Mouse (Mus musculus): ENCODE measurements around the gene Fam83g. TPM values are rescaled to one million over a fixed set of nuclear protein-coding genes. Genes with fewer than 3 reads are reported as not detected.

Gene Fam83g
- total and polyA plus RNA-seq, 2 experiments from 2014 or later = 0.16 to 0.60 TPM

- Histone ChIP-seq H3K9me3 (ENCODE audit: low read length) (no peaks in the 10 kb centered on the region), H3K27ac (ENCODE audit: low read depth, low read length) (no peak overlapping the region), H3K4me1 (ENCODE audit: insufficient read depth, low read length) (0 out of 2 replicates have a peak, but pooled peaks cover 5% of the 10 kb centered on the region), H3K9ac (replicated peaks; ENCODE audit: low read length, poor library complexity, severe bottlenecking) (no peak overlapping the region), H3K27me3 (ENCODE audit: insufficient read depth, low read length) (no peaks in the 10 kb centered on the region), H3K4me3 (ENCODE audit: low read depth, low read length) (no peak overlapping the region), H3K4me2 (ENCODE audit: low read depth, low read length, poor library complexity, severe bottlenecking) (no peak overlapping the region), H3K36me3 (ENCODE audit: insufficient read depth, low read length) (no peaks in the 10 kb centered on the region)
- ATAC-seq (ENCODE audit: low FRiP score) = no peak
- DNase-seq (ENCODE audit: low spot score) = peak; percentile 32
- TF ChIP-seq CTCF (IDR thresholded peaks at IDR 0.05) = peak; percentile 45
- WGBS = 34% methylated on average over 8 of the region's 8 CpGs
Observed at GRCm38 (mm10) chr11:61673686-61674085, 10.2 kb upstream of the Fam83g start.

GRCm38 (mm10) chr11:61674151-61674838 is 9.6 kb upstream of the Fam83g start:
- Histone ChIP-seq H3K4me3 (ENCODE audit: low read depth, low read length) (no peak overlapping the region), H3K27me3 (ENCODE audit: insufficient read depth, low read length) (no peaks in the 10 kb centered on the region), H3K4me2 (ENCODE audit: low read depth, low read length, poor library complexity, severe bottlenecking) (peak overlapping the region; percentile 9; the same call in 1 of the 2 replicates), H3K36me3 (ENCODE audit: insufficient read depth, low read length) (no peaks in the 10 kb centered on the region), H3K9ac (replicated peaks; ENCODE audit: low read length, poor library complexity, severe bottlenecking) (no peak overlapping the region), H3K9me3 (ENCODE audit: low read length) (no peaks in the 10 kb centered on the region), H3K4me1 (ENCODE audit: insufficient read depth, low read length) (0 out of 2 replicates have a peak, but pooled peaks cover 5% of the 10 kb centered on the region), H3K27ac (ENCODE audit: low read depth, low read length) (no peak overlapping the region)
- 32% methylated on average over 14 of the region's 19 CpGs for WGBS
- DNase-seq (ENCODE audit: low spot score) (no peak), ATAC-seq (ENCODE audit: low FRiP score) (peak; percentile 47)
- no peak for TF ChIP-seq CTCF (IDR thresholded peaks at IDR 0.05)

- no peaks in the 10 kb centered on the region for H3K36me3 ChIP-seq (ENCODE audit: insufficient read depth, low read length)
- peak; percentile 75 for TF ChIP-seq CTCF (IDR thresholded peaks at IDR 0.05)
- H3K9me3 ChIP-seq (ENCODE audit: low read length) = no peaks in the 10 kb centered on the region
- no peak overlapping the region for H3K27ac ChIP-seq (ENCODE audit: low read depth, low read length)
- H3K4me2 ChIP-seq (ENCODE audit: low read depth, low read length, poor library complexity, severe bottlenecking) = peak overlapping the region; percentile 9; the same call in 1 of the 2 replicates
- no peaks in the 10 kb centered on the region for H3K27me3 ChIP-seq (ENCODE audit: insufficient read depth, low read length)
- 5% methylated on average over 8 of the region's 8 CpGs for WGBS
- ATAC-seq (ENCODE audit: low FRiP score) (peak; percentile 66), DNase-seq (ENCODE audit: low spot score) (peak; percentile 67)
- H3K9ac ChIP-seq (replicated peaks; ENCODE audit: low read length, poor library complexity, severe bottlenecking) = no peak overlapping the region
- H3K4me3 ChIP-seq (ENCODE audit: low read depth, low read length) = no peak overlapping the region
- H3K4me1 ChIP-seq (ENCODE audit: insufficient read depth, low read length) = 0 out of 2 replicates have a peak, but pooled peaks cover 5% of the 10 kb centered on the region
Observed at GRCm38 (mm10) chr11:61674839-61675159, 9.1 kb upstream of the Fam83g start.

- Histone ChIP-seq H3K4me2 (ENCODE audit: low read depth, low read length, poor library complexity, severe bottlenecking) (no peak overlapping the region), H3K9me3 (ENCODE audit: low read length) (no peaks in the 10 kb centered on the region), H3K27ac (ENCODE audit: low read depth, low read length) (no peak overlapping the region), H3K4me1 (ENCODE audit: insufficient read depth, low read length) (0 out of 2 replicates have a peak, but pooled peaks cover 5% of the 10 kb centered on the region), H3K36me3 (ENCODE audit: insufficient read depth, low read length) (no peaks in the 10 kb centered on the region), H3K9ac (replicated peaks; ENCODE audit: low read length, poor library complexity, severe bottlenecking) (no peak overlapping the region), H3K4me3 (ENCODE audit: low read depth, low read length) (no peak overlapping the region), H3K27me3 (ENCODE audit: insufficient read depth, low read length) (no peaks in the 10 kb centered on the region)
- no peak for TF ChIP-seq CTCF (IDR thresholded peaks at IDR 0.05)
- no peak for DNase-seq (ENCODE audit: low spot score)
- WGBS = 56% methylated on average over 2 of the region's 2 CpGs
- no peak for ATAC-seq (ENCODE audit: low FRiP score)
Observed at GRCm38 (mm10) chr11:61675332-61675731, 8.6 kb upstream of the Fam83g start.

DNA sequence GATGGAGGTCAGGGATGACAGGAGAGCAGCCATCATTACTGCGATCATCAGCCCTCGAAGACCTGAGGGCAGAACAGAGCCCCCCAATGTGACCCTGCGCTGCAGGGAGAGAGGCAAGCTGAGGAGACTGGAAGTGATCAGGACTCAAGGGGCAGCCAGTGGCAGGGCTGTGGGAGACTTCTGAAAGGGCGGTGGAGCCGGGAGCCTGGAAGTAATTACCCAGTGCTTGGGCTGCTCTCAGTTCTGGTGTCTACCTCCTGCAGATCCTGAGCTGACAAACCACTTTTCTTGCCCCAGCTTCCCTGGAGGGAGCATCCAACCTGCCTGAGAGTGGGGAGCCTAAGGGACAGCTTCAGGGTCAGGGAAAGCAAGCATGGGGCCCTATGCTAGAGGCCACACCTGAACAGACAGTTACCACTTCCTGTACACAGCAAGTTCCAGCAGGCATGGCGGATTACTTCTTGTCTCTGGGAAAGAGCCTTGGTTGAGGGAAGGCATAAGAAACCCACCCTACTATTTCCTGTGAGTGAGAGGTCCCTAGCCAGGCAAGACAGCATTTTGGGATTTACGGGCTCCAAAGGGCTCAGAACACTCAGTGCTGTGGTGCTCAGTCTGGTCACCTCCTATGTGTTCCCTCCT is 7.6 kb upstream of the Fam83g start:
- no peaks in the 10 kb centered on the region for H3K9me3 ChIP-seq (ENCODE audit: low read length)
- no peak for TF ChIP-seq CTCF (IDR thresholded peaks at IDR 0.05)
- no peaks in the 10 kb centered on the region for H3K36me3 ChIP-seq (ENCODE audit: insufficient read depth, low read length)
- no peak overlapping the region for H3K4me3 ChIP-seq (ENCODE audit: low read depth, low read length)
- H3K27me3 ChIP-seq (ENCODE audit: insufficient read depth, low read length) = no peaks in the 10 kb centered on the region
- ATAC-seq (ENCODE audit: low FRiP score) (no peak), DNase-seq (ENCODE audit: low spot score) (no peak)
- no peak overlapping the region for H3K9ac ChIP-seq (replicated peaks; ENCODE audit: low read length, poor library complexity, severe bottlenecking)
- H3K4me2 ChIP-seq (ENCODE audit: low read depth, low read length, poor library complexity, severe bottlenecking) = no peak overlapping the region
- no peak overlapping the region for H3K27ac ChIP-seq (ENCODE audit: low read depth, low read length)
- WGBS = 77% methylated on average over 7 of the region's 7 CpGs
- 0 out of 2 replicates have a peak, but pooled peaks cover 5% of the 10 kb centered on the region for H3K4me1 ChIP-seq (ENCODE audit: insufficient read depth, low read length)

- H3K4me2 ChIP-seq (ENCODE audit: low read depth, low read length, poor library complexity, severe bottlenecking) = no peak overlapping the region
Observed at GRCm38 (mm10) chr11:61677709-61678108, 6.2 kb upstream of the Fam83g start.

More at GRCm38 (mm10) chr11:61677709-61678108, 6.2 kb upstream of the Fam83g start:
- H3K27ac ChIP-seq (ENCODE audit: low read depth, low read length) = no peak overlapping the region
- H3K27me3 ChIP-seq (ENCODE audit: insufficient read depth, low read length) = no peaks in the 10 kb centered on the region
- ATAC-seq (ENCODE audit: low FRiP score) (no peak), DNase-seq (ENCODE audit: low spot score) (no peak)
- WGBS = 88% methylated on average over 4 of the region's 4 CpGs
- TF ChIP-seq CTCF (IDR thresholded peaks at IDR 0.05) = no peak
- 0 out of 2 replicates have a peak, but pooled peaks cover 5% of the 10 kb centered on the region for H3K4me1 ChIP-seq (ENCODE audit: insufficient read depth, low read length)
- H3K4me3 ChIP-seq (ENCODE audit: low read depth, low read length) = no peak overlapping the region
- H3K9ac ChIP-seq (replicated peaks; ENCODE audit: low read length, poor library complexity, severe bottlenecking) = no peak overlapping the region
- no peaks in the 10 kb centered on the region for H3K9me3 ChIP-seq (ENCODE audit: low read length)
- H3K36me3 ChIP-seq (ENCODE audit: insufficient read depth, low read length) = no peaks in the 10 kb centered on the region

Measured in midbrain, postnatal 0 days (tissue).